Mouse (Mus musculus): ENCODE measurements around the gene Defb19. TPM values are rescaled to one million over a fixed set of nuclear protein-coding genes. Genes with fewer than 3 reads are reported as not detected.

Gene Defb19
- polyA plus RNA-seq, 1 experiment: 946 TPM

GRCm38 (mm10) chr2:152569038-152569437, 11.1 kb downstream of the Defb19 start, which contains the start of gene Gm17416:
Gene Gm17416 (plus strand): TSS chr2:152569338.
- Histone ChIP-seq H3K27ac (ENCODE audit: control insufficient read depth, insufficient read depth, low read depth, low read length) (no peak within 1 kb of the TSS), H3K36me3 (ENCODE audit: control insufficient read depth, insufficient read depth, low read length) (no peaks in the 10 kb centered on the region), H3K27me3 (ENCODE audit: control insufficient read depth, insufficient read depth, low read length) (no peaks in the 10 kb centered on the region), H3K4me3 (ENCODE audit: control insufficient read depth, low read depth, low read length) (no peak within 1 kb of the TSS), H3K4me1 (ENCODE audit: control insufficient read depth, insufficient read depth, low read length) (no peaks in the 10 kb centered on the region; the same call in 1 of the 2 replicates)
- TF ChIP-seq POLR2A (IDR thresholded peaks at IDR 0.05; ENCODE audit: control insufficient read depth, low read depth, low read length) (no peak), CTCF (IDR thresholded peaks at IDR 0.05; ENCODE audit: control insufficient read depth, insufficient read depth, insufficient replicate concordance, low read depth, low read length) (no peak)

- H3K27me3 ChIP-seq (ENCODE audit: control insufficient read depth, insufficient read depth, low read length): no peaks in the 10 kb centered on the region
- H3K4me1 ChIP-seq (ENCODE audit: control insufficient read depth, insufficient read depth, low read length): peaks cover 2% of the 10 kb centered on the region; the same call in 1 of the 2 replicates
- H3K27ac ChIP-seq (ENCODE audit: control insufficient read depth, insufficient read depth, low read depth, low read length): no peak overlapping the region
- no peaks in the 10 kb centered on the region for H3K36me3 ChIP-seq (ENCODE audit: control insufficient read depth, insufficient read depth, low read length)
- no peak overlapping the region for H3K4me3 ChIP-seq (ENCODE audit: control insufficient read depth, low read depth, low read length)
- TF ChIP-seq CTCF (IDR thresholded peaks at IDR 0.05; ENCODE audit: control insufficient read depth, insufficient read depth, insufficient replicate concordance, low read depth, low read length) (no peak), POLR2A (IDR thresholded peaks at IDR 0.05; ENCODE audit: control insufficient read depth, low read depth, low read length) (no peak)
Observed at GRCm38 (mm10) chr2:152556655-152557054, 23.5 kb downstream of the Defb19 start.

DNA sequence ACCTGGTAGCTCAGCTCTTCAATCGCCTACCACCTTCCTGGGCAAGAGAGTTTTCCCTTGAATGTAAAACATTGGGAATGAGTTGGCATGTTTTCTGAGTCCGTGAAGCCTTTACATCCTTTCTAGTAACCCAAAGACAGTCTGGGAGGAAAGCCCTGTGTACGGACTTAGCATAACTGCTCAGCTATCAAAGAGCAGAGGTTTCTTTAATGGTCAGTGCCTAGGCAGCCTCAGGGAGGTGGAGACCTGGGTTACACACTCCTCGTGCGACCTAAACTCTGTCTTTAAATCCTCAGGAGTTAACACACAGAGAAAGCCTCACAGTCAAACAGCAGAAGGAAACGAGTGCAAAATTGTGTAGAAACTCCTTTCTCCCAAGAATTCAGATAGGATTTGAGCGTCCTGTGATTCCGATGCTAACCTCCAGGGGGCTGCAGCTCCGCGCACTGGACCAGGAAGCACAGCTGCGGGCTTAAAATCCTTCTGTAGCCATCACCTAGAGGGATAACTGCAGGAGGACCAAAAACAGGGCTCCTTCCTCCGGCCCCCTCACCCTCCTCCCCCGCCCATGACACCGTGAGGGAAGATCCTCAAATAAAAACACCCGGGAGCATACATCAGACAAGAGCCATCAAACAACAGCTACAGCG, 26.2 kb downstream of the Defb19 start:
- peak; percentile 74 for TF ChIP-seq CTCF (IDR thresholded peaks at IDR 0.05; ENCODE audit: control insufficient read depth, insufficient read depth, insufficient replicate concordance, low read depth, low read length)
- no peak for TF ChIP-seq POLR2A (IDR thresholded peaks at IDR 0.05; ENCODE audit: control insufficient read depth, low read depth, low read length)
- no peaks in the 10 kb centered on the region for H3K27me3 ChIP-seq (ENCODE audit: control insufficient read depth, insufficient read depth, low read length)
- no peaks in the 10 kb centered on the region for H3K36me3 ChIP-seq (ENCODE audit: control insufficient read depth, insufficient read depth, low read length)
- H3K4me3 ChIP-seq (ENCODE audit: control insufficient read depth, low read depth, low read length): no peak overlapping the region
- H3K4me1 ChIP-seq (ENCODE audit: control insufficient read depth, insufficient read depth, low read length): peaks cover 2% of the 10 kb centered on the region; the same call in 1 of the 2 replicates
- H3K27ac ChIP-seq (ENCODE audit: control insufficient read depth, insufficient read depth, low read depth, low read length): no peak overlapping the region

DNA sequence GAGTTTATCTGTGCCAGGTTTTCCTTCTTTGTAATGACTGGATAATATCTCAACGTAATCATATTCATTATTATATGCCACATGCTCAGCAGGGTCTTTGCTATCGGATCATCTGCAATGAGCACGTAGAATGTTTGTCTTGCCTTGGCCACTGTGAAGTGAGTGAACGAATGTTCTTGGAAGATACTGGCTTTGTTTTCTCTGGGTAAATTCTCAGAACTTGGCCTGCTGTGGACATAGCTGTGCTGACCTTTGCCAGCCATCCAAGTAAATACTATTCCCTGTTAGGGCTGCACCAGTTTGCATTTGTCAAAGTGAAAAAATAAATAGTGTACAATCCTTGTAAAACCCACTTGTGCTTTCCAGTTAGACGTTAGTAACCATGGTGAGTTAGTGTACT, 32.0 kb downstream of the Defb19 start:
- no peaks in the 10 kb centered on the region for H3K27me3 ChIP-seq (ENCODE audit: control insufficient read depth, insufficient read depth, low read length)
- no peak for TF ChIP-seq CTCF (IDR thresholded peaks at IDR 0.05; ENCODE audit: control insufficient read depth, insufficient read depth, insufficient replicate concordance, low read depth, low read length)
- no peak for TF ChIP-seq POLR2A (IDR thresholded peaks at IDR 0.05; ENCODE audit: control insufficient read depth, low read depth, low read length)
- H3K4me3 ChIP-seq (ENCODE audit: control insufficient read depth, low read depth, low read length): no peak overlapping the region
- H3K36me3 ChIP-seq (ENCODE audit: control insufficient read depth, insufficient read depth, low read length): no peaks in the 10 kb centered on the region
- no peak overlapping the region for H3K27ac ChIP-seq (ENCODE audit: control insufficient read depth, insufficient read depth, low read depth, low read length)
- H3K4me1 ChIP-seq (ENCODE audit: control insufficient read depth, insufficient read depth, low read length): no peaks in the 10 kb centered on the region

- Histone ChIP-seq H3K27ac (ENCODE audit: control insufficient read depth, insufficient read depth, low read depth, low read length) (no peak overlapping the region), H3K4me3 (ENCODE audit: control insufficient read depth, low read depth, low read length) (no peak overlapping the region), H3K36me3 (ENCODE audit: control insufficient read depth, insufficient read depth, low read length) (no peaks in the 10 kb centered on the region), H3K4me1 (ENCODE audit: control insufficient read depth, insufficient read depth, low read length) (no peaks in the 10 kb centered on the region; the same call in 1 of the 2 replicates), H3K27me3 (ENCODE audit: control insufficient read depth, insufficient read depth, low read length) (no peaks in the 10 kb centered on the region)
- TF ChIP-seq POLR2A (IDR thresholded peaks at IDR 0.05; ENCODE audit: control insufficient read depth, low read depth, low read length) (no peak), CTCF (IDR thresholded peaks at IDR 0.05; ENCODE audit: control insufficient read depth, insufficient read depth, insufficient replicate concordance, low read depth, low read length) (peak; percentile 37; the same call in 1 of the 2 replicates)
Observed at GRCm38 (mm10) chr2:152544691-152545090, 35.4 kb downstream of the Defb19 start.

- peaks cover 3% of the 10 kb centered on the region for H3K4me1 ChIP-seq (ENCODE audit: control insufficient read depth, insufficient read depth, low read length)
- no peaks in the 10 kb centered on the region for H3K27me3 ChIP-seq (ENCODE audit: control insufficient read depth, insufficient read depth, low read length)
- no peaks in the 10 kb centered on the region for H3K36me3 ChIP-seq (ENCODE audit: control insufficient read depth, insufficient read depth, low read length)
- no peak for TF ChIP-seq POLR2A (IDR thresholded peaks at IDR 0.05; ENCODE audit: control insufficient read depth, low read depth, low read length)
- no peak for TF ChIP-seq CTCF (IDR thresholded peaks at IDR 0.05; ENCODE audit: control insufficient read depth, insufficient read depth, insufficient replicate concordance, low read depth, low read length)
- H3K27ac ChIP-seq (ENCODE audit: control insufficient read depth, insufficient read depth, low read depth, low read length): peak overlapping the region; percentile 23; the same call in 1 of the 2 replicates
- H3K4me3 ChIP-seq (ENCODE audit: control insufficient read depth, low read depth, low read length): no peak overlapping the region
Observed at GRCm38 (mm10) chr2:152543478-152543877, 36.6 kb downstream of the Defb19 start.

- Histone ChIP-seq H3K36me3 (ENCODE audit: control insufficient read depth, insufficient read depth, low read length) (no peaks in the 10 kb centered on the region), H3K27me3 (ENCODE audit: control insufficient read depth, insufficient read depth, low read length) (no peaks in the 10 kb centered on the region), H3K4me3 (ENCODE audit: control insufficient read depth, low read depth, low read length) (no peak overlapping the region), H3K4me1 (ENCODE audit: control insufficient read depth, insufficient read depth, low read length) (peaks cover 3% of the 10 kb centered on the region), H3K27ac (ENCODE audit: control insufficient read depth, insufficient read depth, low read depth, low read length) (no peak overlapping the region)
- peak; percentile 71 for TF ChIP-seq CTCF (IDR thresholded peaks at IDR 0.05; ENCODE audit: control insufficient read depth, insufficient read depth, insufficient replicate concordance, low read depth, low read length)
- TF ChIP-seq POLR2A (IDR thresholded peaks at IDR 0.05; ENCODE audit: control insufficient read depth, low read depth, low read length): no peak
Observed at GRCm38 (mm10) chr2:152542897-152543296, 37.2 kb downstream of the Defb19 start.
